In the genomic region with DNA sequence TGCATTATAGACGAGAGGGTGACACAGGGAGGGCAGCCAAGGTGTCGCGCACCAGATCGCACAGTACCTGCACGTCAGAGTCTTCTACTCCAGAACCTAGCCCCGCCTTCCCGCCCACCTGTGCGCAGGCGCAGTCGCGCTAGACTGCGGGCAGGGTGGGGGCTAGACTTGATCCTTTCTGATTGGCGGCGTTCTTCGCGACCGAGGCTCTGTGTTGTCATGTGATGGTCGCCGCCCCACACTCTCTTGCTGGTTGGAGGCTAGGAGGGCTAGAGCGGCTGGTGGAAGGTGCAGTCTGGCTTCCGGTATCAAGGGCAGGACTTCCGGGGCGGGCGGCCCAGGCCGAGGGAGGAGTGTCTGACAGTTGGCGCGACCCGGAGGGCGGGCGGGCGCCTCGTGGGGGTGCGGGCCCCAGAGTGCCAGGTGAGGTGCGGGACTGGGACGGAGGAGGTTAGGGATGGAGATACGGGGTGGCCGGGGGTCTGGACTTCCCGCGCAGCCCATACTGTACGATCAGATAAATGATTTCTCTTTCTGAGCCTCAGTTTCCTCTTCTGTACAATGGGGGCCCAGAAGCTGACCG, we compare ENCODE assay signal across 8 mouse cellular contexts. TPM values are rescaled to one million over a fixed set of nuclear protein-coding genes. Genes with fewer than 3 reads are reported as not detected.
DNase-seq lines count a peak whose midpoint lies in the region; ATAC-seq and TF ChIP-seq lines count a peak whose summit lies in the region.

A gene (minus strand): TSS at position 288 of the 583 bp plus-strand sequence.
A gene (plus strand): TSS at position 303 of the 583 bp plus-strand sequence.

- no peaks in the 10 kb centered on the region for H3K9me3 ChIP-seq in erythroblast, embryonic 14.5 days (ENCODE audit: control insufficient read depth, low read length)
- H3K9me3 ChIP-seq in heart, embryonic 11.5 days (replicated peaks; ENCODE audit: control insufficient read depth, low read length) = no peaks in the 10 kb centered on the region
- no peaks in the 10 kb centered on the region for H3K9me3 ChIP-seq in kidney, embryonic 16.5 days (ENCODE audit: low read length)

- H3K79me3 ChIP-seq in C2C12 (ENCODE audit: low read depth) = peaks cover 16% of the 10 kb centered on the region

- H3K9ac ChIP-seq in heart, embryonic 11.5 days (ENCODE audit: low read depth, low read length) = peak within 1 kb of the TSS; percentile 78
- H3K9ac ChIP-seq in kidney, embryonic 16.5 days (replicated peaks; ENCODE audit: low read length) = peak within 1 kb of the TSS; percentile 78
- peak within 1 kb of the TSS; percentile 71 for H3K9ac ChIP-seq in liver, adult 2 months (ENCODE audit: low read depth, low read length)

- H3K4me2 ChIP-seq in heart, embryonic 11.5 days = peak within 1 kb of the TSS; percentile 75
- H3K4me2 ChIP-seq in kidney, embryonic 16.5 days (replicated peaks; ENCODE audit: low read depth, low read length) = peak within 1 kb of the TSS; percentile 83
- H3K4me2 ChIP-seq in myocyte (ENCODE audit: low read depth) = peak within 1 kb of the TSS; percentile 91

- H3K27me3 ChIP-seq in C2C12 (ENCODE audit: control insufficient read depth, insufficient read depth, insufficient read length) (no peaks in the 10 kb centered on the region), myocyte (ENCODE audit: control insufficient read depth, insufficient read depth, insufficient read length) (no peaks in the 10 kb centered on the region)
- H3K27me3 ChIP-seq in erythroblast, embryonic 14.5 days (ENCODE audit: control insufficient read depth) = no peaks in the 10 kb centered on the region
- H3K27me3 ChIP-seq in heart, embryonic 11.5 days (ENCODE audit: control insufficient read depth, insufficient read depth, low read length) = no peaks in the 10 kb centered on the region
- H3K27me3 ChIP-seq in kidney, embryonic 16.5 days (ENCODE audit: insufficient read depth, low read length) = no peaks in the 10 kb centered on the region
- H3K27me3 ChIP-seq in liver, adult 2 months (ENCODE audit: control insufficient read depth, insufficient read depth, low read length) = no peaks in the 10 kb centered on the region
- no peaks in the 10 kb centered on the region for H3K27me3 ChIP-seq in splenic B cell, adult 2 months (ENCODE audit: control insufficient read depth, insufficient read depth, low read length, poor library complexity, severe bottlenecking)

- WGBS in heart, embryonic 11.5 days (ENCODE audit: insufficient replicate concordance) = under 1% methylated on average over 41 of the region's 41 CpGs
- WGBS in kidney, embryonic 16.5 days = under 1% methylated on average over 40 of the region's 41 CpGs
- WGBS in liver, adult 2 months = under 1% methylated on average over 41 of the region's 41 CpGs

- ATAC-seq in heart, embryonic 11.5 days (replicated peaks; ENCODE audit: insufficient number of reproducible peaks, low FRiP score, low TSS enrichment) = peak; percentile 99
- ATAC-seq in kidney, embryonic 16.5 days (ENCODE audit: low FRiP score, low TSS enrichment) = peak; percentile 100

- H3K79me2 ChIP-seq in C2C12 (ENCODE audit: control insufficient read depth, insufficient read depth) (peaks cover 34% of the 10 kb centered on the region), myocyte (ENCODE audit: control insufficient read depth, insufficient read depth) (peaks cover 33% of the 10 kb centered on the region)
- H3K79me2 ChIP-seq in liver, adult 2 months (ENCODE audit: control insufficient read depth, insufficient read depth, low read length) = peaks cover 5% of the 10 kb centered on the region; the same call in 1 of the 2 replicates

- H3K36me3 ChIP-seq in C2C12 (ENCODE audit: control insufficient read depth, insufficient read depth) (peaks cover 12% of the 10 kb centered on the region), myocyte (ENCODE audit: control insufficient read depth, insufficient read depth) (peaks cover 4% of the 10 kb centered on the region)
- peaks cover 22% of the 10 kb centered on the region for H3K36me3 ChIP-seq in erythroblast, embryonic 14.5 days (ENCODE audit: control insufficient read depth)
- H3K36me3 ChIP-seq in heart, embryonic 11.5 days (ENCODE audit: control insufficient read depth, insufficient read depth, low read length) = no peaks in the 10 kb centered on the region
- peaks cover 7% of the 10 kb centered on the region for H3K36me3 ChIP-seq in kidney, embryonic 16.5 days (ENCODE audit: insufficient read depth, low read length)
- H3K36me3 ChIP-seq in liver, adult 2 months (ENCODE audit: control insufficient read depth, insufficient read depth, low read length) = no peaks in the 10 kb centered on the region
- no peaks in the 10 kb centered on the region for H3K36me3 ChIP-seq in splenic B cell, adult 2 months (ENCODE audit: control insufficient read depth, insufficient read depth, low read length, poor library complexity, severe bottlenecking)

- H3K27ac ChIP-seq in heart, embryonic 11.5 days (ENCODE audit: low read depth, low read length) = peak within 1 kb of the TSS; percentile 17; the same call in 1 of the 2 replicates
- peak within 1 kb of the TSS; percentile 28 for H3K27ac ChIP-seq in kidney, embryonic 16.5 days (ENCODE audit: low read length)
- H3K27ac ChIP-seq in liver, adult 2 months (replicated peaks; ENCODE audit: insufficient read depth, low read depth, low read length) = no peak within 1 kb of the TSS

- peak; percentile 99 for DNase-seq in brain, embryonic 14.5 days (ENCODE audit: low read depth)
- DNase-seq in liver, adult 2 months (ENCODE audit: extremely low read depth, low read depth, low spot score) = peak; percentile 93
- peak; percentile 98 for DNase-seq in splenic B cell, adult 2 months (ENCODE audit: low read depth, low spot score)

- H3ac ChIP-seq in C2C12 (ENCODE audit: control insufficient read depth, insufficient read length, low read depth) (peak within 1 kb of the TSS; percentile 94), myocyte (ENCODE audit: control insufficient read depth, insufficient read length) (peak within 1 kb of the TSS; percentile 69)

- peak; percentile 73 for TF ChIP-seq POLR2A in brain, embryonic 14.5 days (IDR thresholded peaks at IDR 0.05; ENCODE audit: borderline replicate concordance, extremely low read depth, insufficient read depth, insufficient read length, poor library complexity, severe bottlenecking)
- peak; percentile 24; the same call in 1 of the 2 replicates for TF ChIP-seq POLR2A in liver, adult 2 months (IDR thresholded peaks at IDR 0.05; ENCODE audit: extremely low read depth, insufficient read depth, low read length)
- TF ChIP-seq POLR2A in myocyte (IDR thresholded peaks at IDR 0.05; ENCODE audit: insufficient read length, low read depth) = peak; percentile 66

- H3K4me3 ChIP-seq in C2C12 (ENCODE audit: insufficient read depth, poor library complexity, severe bottlenecking) = peak within 1 kb of the TSS; percentile 71
- H3K4me3 ChIP-seq in erythroblast, embryonic 14.5 days (replicated peaks) = peak within 1 kb of the TSS; percentile 77
- peak within 1 kb of the TSS; percentile 77 for H3K4me3 ChIP-seq in heart, embryonic 11.5 days (ENCODE audit: low read depth, low read length)
- H3K4me3 ChIP-seq in kidney, embryonic 16.5 days (ENCODE audit: low read length) = peak within 1 kb of the TSS; percentile 66
- H3K4me3 ChIP-seq in liver, adult 2 months (ENCODE audit: insufficient read depth, low read depth, low read length) = peak within 1 kb of the TSS; percentile 64
- H3K4me3 ChIP-seq in myocyte = peak within 1 kb of the TSS; percentile 86

- peaks cover 38% of the 10 kb centered on the region for H3K4me1 ChIP-seq in erythroblast, embryonic 14.5 days (ENCODE audit: control insufficient read depth)
- H3K4me1 ChIP-seq in heart, embryonic 11.5 days (ENCODE audit: control insufficient read depth, insufficient read depth, low read length) = peaks cover 7% of the 10 kb centered on the region
- peaks cover 15% of the 10 kb centered on the region for H3K4me1 ChIP-seq in kidney, embryonic 16.5 days (ENCODE audit: insufficient read depth, low read length)
- peaks cover 4% of the 10 kb centered on the region; the same call in 1 of the 2 replicates for H3K4me1 ChIP-seq in liver, adult 2 months (ENCODE audit: control insufficient read depth, insufficient read depth, low read length)

- no peak for TF ChIP-seq CTCF in C2C12 (IDR thresholded peaks at IDR 0.05; ENCODE audit: control insufficient read depth, insufficient read depth, insufficient read length)
- no peak for TF ChIP-seq CTCF in brain, embryonic 14.5 days (IDR thresholded peaks at IDR 0.05; ENCODE audit: borderline replicate concordance, extremely low read depth, insufficient read depth, insufficient read length)
- no peak for TF ChIP-seq CTCF in liver, adult 2 months (IDR thresholded peaks at IDR 0.05; ENCODE audit: low read depth, low read length)

TF ChIP-seq in C2C12, 6 proteins besides CTCF, POLR2A, EP300 and RAD21 (continues in another document):
- TF ChIP-seq MYOD1 (IDR thresholded peaks at IDR 0.05; ENCODE audit: control insufficient read depth, insufficient read length, low read depth) (no peak), USF1 (IDR thresholded peaks at IDR 0.05; ENCODE audit: low read depth) (peak; percentile 84), FOSL1 (IDR thresholded peaks at IDR 0.05; ENCODE audit: insufficient read depth, low read length, poor library complexity, severe bottlenecking) (no peak)

TF ChIP-seq in myocyte, 11 proteins besides CTCF, POLR2A, EP300 and RAD21 (continues in another document):
- peak in 2 of 3 experiments; percentile 2 to 55 for TF ChIP-seq MYOG (IDR thresholded peaks at IDR 0.05; ENCODE audit: control insufficient read depth in 1 of 3, insufficient read depth in 1 of 3, insufficient read length in 2 of 3, low read depth in 2 of 3)
- TF ChIP-seq MAX (IDR thresholded peaks at IDR 0.05; ENCODE audit: low read depth) = no peak
- TF ChIP-seq POLR2AphosphoS2 (IDR thresholded peaks at IDR 0.05; ENCODE audit: insufficient read length, low read depth) = peak; percentile 80

RNA-seq across cellular contexts. Expression of the first gene that starts in this region (rescaled TPM):
- polyA plus RNA-seq in C2C12 (2012; fragmentation: generic; extraction: Trizol) = 60.5 TPM
- 192 and 200 TPM in 2 replicates for polyA plus RNA-seq in brain, embryonic 14.5 days (2012; rRNA removed)
- 19.1 and 24.1 TPM in 2 replicates for polyA plus RNA-seq in erythroblast, embryonic 14.5 days (2012)
- 59.5 and 64.2 TPM in 2 replicates for polyA plus RNA-seq in heart, embryonic 11.5 days (2014; fragmentation: Nextera tagmentation; extraction: Ambion mirVana)
- polyA plus RNA-seq in kidney, embryonic 16.5 days (2015; fragmentation: Nextera tagmentation; extraction: Ambion mirVana) = 121 and 122 TPM in 2 replicates
- total RNA-seq in liver, adult 2 months (2014; rRNA removed) = 8.3 and 12.4 TPM in 2 replicates
- polyA plus RNA-seq in liver, adult 2 months (2012; rRNA removed) = 33.0 and 37.4 TPM in 2 replicates
- polyA plus RNA-seq in myocyte (2012; fragmentation: generic; extraction: Trizol) = 132 TPM

RNA-seq across cellular contexts. Expression of the second gene that starts in this region (rescaled TPM):
- polyA plus RNA-seq in C2C12 (2012; fragmentation: generic; extraction: Trizol) = 26.9 TPM
- 42.8 and 52.7 TPM in 2 replicates for polyA plus RNA-seq in brain, embryonic 14.5 days (2012; rRNA removed)
- 6.6 and 8.3 TPM in 2 replicates for polyA plus RNA-seq in erythroblast, embryonic 14.5 days (2012)
- 22.5 and 29.3 TPM in 2 replicates for polyA plus RNA-seq in heart, embryonic 11.5 days (2014; fragmentation: Nextera tagmentation; extraction: Ambion mirVana)
- 25.1 and 30.4 TPM in 2 replicates for polyA plus RNA-seq in kidney, embryonic 16.5 days (2015; fragmentation: Nextera tagmentation; extraction: Ambion mirVana)
- 1.2 and 2.7 TPM in 2 replicates for total RNA-seq in liver, adult 2 months (2014; rRNA removed)
- polyA plus RNA-seq in liver, adult 2 months (2012; rRNA removed) = 8.5 and 9.0 TPM in 2 replicates
- polyA plus RNA-seq in myocyte (2012; fragmentation: generic; extraction: Trizol) = 35.5 TPM
